Mouse (Mus musculus) gastrocnemius, adult 18-20 months (tissue): Measurements from ENCODE around the gene Hsd17b13. TPM values are rescaled to one million over a fixed set of nuclear protein-coding genes. Genes with fewer than 3 reads are reported as not detected.

Experiments
- DNase-seq: peaks from one replicate; pipeline ENCODE4 v3.0.0; 2021; ENCODE audit warnings: low spot score
- total RNA-seq, 2 experiments: library from RNA; stranded (reverse); gene quantifications; 2 replicates each; pipeline ENCODE4 v1.2.3; 2021

Gene Hsd17b13
- total RNA-seq, 2 experiments from 2014 or later = 0.47 TPM; not detected in 1

DNA sequence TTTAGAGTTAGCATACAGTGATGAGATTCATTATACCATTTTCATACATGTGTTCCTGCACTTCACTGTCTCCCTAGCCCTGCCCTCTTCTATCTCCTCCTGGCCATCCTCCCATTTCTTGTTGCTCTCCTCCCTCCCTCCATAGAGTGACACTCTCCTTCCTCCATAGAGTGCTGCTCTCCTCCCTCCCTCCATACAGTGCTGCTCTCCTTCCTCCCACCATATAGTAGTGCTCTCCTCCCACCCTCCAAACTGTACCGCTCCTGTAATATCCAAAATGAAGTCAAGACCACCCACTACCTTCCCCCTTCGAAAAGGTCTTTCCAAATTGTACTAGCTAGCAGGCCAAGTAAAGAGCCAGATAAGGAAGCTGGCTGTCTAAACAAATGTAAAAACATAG lies 53.5 kb downstream of the Hsd17b13 start:
- no peak for DNase-seq

DNA sequence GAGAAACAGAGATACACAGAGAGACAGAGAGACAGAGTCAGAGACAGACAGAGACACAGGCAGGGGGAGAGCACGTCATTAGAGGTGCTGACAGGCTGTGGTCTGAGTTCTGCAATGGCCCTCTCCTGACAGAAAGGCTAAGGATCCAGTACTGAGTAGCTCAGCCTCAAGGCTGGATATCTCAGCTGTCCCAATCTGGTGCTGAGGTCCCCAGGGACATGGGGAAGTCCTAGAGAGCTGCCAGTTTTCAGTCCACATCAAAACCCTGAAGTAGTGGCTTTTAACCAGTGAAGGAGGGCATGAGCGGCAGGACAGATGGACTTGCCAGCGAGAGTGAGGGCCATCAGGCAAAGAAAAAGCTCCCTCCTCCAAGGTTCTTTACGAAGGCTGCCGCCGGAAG lies 54.1 kb downstream of the Hsd17b13 start:
- no peak for DNase-seq

DNA sequence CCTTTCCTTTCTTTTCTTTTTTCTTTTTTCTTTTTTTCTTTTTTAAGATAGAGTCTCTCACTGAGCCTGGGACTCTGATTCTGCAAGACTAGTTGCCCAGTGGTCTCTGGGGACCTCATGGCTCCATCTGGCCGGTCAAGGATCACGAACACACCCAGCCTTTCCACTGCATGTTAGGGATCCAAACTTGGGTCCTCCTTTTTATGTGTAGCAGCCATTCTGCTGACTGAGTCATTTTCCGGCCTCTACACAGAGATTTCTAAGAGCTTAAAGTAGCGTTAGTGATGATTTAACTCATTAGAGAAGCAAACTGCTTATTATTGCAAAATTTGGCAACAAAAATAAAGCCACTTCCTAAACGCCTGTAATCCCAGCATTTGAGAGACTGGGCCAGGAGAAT lies 54.8 kb downstream of the Hsd17b13 start:
- no peak for DNase-seq

DNA sequence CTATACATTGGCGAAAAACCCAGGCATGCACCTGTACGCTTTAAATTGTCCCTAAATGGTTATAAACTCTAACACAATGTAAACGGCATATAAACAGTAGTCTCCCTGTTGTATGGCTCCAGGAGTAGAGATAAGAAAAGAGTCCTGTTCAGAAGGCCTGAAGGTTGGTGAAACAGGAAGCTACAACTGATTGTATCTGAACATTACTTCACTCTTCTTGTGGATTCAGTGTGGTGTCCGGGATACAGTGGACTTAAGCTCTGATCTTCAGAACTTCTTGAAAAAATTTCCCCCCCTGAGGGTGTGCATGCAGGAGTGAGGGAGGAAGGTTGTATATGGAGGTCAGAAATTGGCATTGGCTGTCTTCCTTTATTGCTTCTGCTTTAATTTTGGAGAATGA lies 57.7 kb downstream of the Hsd17b13 start:
- no peak for DNase-seq

DNA sequence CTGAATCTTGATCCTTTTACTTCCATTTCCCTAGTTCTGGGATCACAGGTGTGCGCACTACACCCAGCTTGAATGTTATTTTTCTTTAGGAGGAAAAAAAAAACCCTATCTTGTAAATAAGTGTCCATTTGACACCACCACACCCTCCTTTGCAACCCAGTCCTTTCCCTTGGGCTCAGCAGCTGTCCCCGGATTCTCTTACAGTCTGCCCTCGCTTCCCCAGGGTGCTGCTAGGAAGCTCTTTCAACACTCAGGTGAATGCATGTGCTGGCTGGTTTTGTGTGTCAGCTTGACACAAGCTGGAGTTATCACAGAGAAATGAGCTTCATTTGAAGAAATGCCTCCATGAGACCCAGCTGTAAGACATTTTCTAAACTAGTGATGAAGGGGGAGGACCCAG lies 59.0 kb downstream of the Hsd17b13 start:
- no peak for DNase-seq

DNA sequence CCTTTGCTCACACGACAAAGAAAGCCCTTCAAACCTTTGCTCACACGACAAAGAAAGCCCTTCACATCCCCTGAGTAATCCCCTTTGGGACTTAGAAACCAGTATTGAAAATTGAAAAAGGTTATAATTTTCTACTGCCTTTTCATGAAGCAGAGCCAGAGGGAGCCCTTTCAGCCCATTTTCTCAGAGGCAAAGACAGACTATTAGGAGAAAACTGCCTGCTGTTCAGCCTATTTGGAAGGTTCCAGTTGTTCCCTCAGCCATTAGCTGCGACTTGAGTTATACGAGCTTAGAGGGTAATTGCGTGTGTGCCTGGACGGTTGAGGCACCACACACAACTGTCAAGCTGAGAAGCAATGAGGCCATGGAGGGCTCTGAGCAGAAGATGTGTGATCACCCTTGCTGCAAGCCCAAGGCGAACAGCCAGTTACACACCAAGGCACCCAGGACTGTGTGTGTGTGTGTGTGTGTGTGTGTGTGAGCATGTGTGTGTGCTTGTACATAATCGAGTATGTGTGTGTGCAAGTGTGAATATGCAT lies 59.8 kb downstream of the Hsd17b13 start:
- no peak for DNase-seq

DNA sequence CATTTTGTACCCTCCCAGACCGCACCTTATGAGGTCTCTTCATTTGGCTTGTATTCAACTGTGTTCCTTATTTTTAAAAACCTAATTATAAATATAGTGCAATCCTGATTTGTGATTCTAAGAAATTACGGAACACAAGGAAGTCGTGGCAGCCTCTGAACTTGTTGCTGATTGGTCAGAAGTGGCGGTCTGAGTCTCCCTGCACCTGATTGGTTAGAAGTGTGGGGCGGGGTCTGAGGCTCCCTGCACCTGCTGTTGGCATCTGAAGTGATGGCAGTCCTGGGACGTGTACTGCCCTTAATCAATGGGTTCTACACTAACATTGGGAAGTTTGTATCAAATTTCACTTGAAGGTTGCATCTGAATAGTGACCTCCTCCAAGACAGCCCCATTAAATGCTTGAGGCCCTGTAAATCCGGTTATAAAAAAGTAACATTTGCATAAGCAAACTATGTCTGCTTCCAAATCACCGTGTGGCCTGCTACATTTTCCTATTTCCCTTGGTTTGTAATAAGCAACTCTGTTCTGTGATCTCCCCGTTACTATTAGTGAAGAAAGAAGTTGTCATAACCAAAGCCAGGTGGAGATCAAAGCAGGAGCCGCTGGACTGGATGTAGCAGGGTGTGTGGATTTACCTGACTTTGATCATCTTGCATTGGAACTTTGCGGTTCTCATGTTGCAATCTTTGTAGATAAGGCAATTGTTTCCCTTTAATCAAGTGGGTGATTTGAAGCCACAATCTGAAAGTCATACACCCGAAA lies 60.4 kb downstream of the Hsd17b13 start:
- no peak for DNase-seq

DNA sequence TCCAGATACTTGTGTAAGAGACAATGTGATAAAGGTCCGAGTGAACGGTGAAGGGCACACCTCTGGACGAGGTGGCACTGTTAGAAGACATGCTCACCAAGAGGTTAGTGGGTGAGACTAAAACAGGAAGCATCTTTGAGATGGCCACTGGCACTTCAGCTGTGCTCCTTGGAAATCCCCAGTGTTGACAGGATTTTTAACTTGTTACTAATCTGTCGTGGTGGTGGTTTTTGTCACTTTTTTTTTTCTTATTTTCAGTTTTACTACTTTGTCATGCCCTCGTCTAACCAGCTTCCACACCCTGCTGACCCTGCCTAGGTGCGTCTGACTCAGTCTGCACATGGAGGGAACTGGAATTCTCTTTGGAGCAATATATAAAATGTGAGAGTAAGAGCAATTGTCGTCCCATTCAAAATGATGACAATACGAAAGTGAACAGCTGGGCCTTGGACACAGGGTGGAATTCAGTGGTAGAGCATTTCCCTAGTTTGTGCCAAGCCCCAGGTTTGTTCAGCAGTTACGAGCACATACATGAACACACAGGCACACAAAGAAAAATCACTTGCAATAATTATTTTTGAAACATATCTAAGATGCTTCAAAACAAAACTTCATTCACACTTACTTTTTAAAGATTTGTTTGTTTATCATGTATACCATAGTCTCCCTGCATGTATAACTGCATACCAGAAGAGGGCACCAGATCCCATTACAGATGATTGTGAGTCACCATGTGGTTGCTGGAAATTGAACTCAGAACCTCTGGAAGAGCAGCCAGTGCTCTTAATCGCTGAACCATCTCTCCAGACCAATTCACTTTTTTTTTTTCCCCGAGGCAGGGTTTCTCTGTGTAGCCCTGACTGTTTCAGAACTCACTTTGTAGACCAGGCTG lies 62.6 kb downstream of the Hsd17b13 start:
- DNase-seq = no peak

DNA sequence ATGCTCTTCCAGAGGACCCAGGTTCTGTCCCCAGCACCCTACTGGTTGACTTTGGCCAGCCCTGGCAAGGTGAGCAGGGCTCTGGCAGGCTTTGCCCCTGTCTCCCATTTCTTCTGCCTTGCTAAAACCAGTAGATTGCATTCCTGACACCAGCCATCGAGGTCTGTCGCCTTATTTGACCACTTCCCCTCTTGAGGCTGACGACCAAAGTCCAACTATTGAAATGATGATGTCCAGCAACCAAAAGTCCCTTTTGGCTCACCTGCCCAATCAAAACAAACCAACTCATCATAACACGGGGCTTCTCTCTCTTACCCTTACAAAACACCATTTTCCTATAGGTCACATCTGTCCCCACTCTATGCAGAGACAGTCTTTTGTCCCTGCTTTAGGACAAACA lies 64.1 kb downstream of the Hsd17b13 start:
- DNase-seq = no peak

DNA sequence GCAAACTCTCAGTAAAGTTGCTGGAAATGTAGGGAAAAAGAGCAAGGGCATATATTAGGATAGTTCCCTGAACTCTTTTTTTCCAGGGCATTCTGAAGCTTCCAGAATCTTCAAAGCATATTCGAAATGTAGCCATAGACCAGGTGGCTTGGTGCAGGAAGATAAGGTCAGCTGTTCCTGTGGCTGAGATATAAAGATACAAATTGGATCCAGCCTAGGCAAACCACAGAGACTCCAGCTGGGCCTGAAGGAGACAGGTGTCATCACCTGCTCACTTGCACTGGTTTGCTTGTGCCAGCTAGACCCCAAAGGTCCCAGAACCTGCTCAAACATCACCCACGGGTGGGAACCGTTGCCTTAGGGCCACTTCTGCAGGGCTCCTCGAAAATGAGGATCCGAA lies 65.7 kb downstream of the Hsd17b13 start:
- no peak for DNase-seq

DNA sequence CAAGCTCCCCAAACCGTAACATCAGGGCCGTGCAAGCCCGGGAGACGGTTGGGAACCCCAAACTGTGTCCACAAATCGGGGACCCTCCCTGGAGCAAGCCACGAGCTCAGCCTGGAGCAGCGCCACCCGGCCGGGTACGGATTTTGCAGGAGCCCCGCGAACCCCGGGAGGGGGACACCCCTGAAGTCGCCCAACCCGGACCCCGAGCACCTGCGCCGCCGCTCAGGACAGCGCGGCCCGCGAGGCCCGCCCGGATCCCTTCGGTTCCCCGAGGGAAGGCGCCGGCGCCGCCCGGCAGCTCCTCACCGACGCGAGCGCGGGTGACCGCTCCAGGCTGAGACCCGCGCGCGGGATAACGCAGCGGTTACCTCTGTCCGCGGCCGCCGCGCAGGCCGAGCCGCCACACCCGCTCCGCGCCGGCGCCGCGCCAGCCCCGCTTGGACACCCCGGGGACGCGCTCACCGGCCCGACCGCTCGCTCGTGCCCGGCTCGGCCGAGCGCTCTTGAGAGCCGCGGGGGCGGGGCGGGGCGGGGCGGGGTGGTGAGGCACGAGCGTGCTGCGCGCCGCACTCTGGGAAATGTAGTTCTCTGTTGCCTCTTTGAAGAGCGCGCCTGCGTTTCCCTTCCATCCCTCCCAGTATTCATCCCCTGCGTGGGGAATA lies 66.3 kb downstream of the Hsd17b13 start, which contains the start of gene Klhl8:
Klhl8 (minus strand) TSS at position 512 of the 662 bp plus-strand sequence.
- peak; percentile 82 for DNase-seq

DNA sequence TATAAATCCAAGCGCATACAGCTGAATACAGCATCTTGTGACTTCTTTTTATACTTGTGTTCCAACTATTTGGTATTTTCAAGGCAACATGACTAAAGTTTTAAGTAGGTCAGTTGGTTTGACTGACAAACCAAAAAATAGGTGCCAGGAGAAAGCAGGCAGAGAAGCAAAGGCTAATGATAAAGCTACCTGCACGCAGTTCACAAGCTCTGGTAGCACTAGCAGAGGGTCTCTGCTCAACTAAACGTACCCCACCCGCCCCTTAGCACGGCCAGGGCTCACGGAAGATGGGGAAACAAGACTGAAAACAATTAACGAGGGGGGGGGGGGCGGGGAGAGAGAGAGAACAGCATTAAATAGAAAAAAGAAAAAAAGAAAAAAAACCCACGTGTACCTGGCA lies 67.1 kb downstream of the Hsd17b13 start:
- DNase-seq = no peak

DNA sequence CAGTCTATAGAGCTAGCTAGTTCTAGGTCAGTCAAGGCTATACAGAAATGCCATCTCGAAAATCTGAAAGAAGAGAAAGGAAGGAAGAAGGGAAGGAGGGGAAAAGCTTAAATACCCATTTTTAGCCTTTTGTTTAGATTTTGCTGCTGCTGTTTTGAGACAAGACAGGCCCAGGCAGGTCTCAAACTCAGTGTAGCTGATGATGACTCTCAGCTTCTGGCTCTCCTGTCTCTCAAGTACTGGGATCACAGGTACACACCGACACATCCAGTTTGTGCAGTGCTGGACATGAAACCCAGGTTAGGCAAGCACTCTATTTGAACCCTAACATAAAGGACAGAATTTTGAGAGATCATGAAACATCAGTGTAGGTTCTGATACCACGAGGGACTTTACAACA lies 67.7 kb downstream of the Hsd17b13 start:
- DNase-seq = no peak

DNA sequence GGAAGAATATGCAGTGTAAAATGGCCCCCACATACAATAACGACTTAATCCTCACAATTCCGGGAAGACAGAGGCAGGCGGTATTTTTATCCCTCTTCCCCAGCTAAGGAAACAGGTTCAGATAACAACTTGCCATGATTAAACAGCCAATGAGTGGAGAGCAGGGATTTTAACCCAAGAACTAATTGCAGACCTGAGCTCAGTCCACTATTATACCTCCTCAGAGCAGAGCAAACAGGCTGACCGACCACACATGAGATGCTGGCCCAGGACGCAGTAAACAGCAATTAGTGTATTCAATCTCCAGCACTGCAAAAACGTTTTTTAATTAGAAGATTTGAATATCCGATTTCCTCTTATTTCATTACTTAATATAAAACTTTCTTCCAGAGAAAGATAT lies 68.4 kb downstream of the Hsd17b13 start:
- no peak for DNase-seq

DNA sequence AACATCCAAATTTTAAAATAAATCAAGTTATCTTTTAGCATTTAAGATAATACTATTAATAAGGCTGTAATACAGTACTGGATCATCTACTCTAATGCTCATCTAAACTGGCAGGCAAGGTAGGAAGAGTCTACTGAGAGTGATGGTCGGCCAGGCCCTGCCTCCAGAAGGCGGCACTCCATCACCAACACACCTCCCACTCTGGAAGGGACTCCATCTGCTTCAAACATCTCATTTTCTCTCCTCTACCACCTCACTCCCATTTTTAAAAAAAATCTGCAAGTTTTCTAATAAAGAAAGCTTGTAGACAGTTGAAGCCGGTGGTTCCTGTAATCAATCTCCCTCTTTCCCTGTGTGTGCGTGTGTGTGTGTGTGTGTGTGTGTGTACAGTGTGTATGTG lies 69.4 kb downstream of the Hsd17b13 start:
- no peak for DNase-seq

DNA sequence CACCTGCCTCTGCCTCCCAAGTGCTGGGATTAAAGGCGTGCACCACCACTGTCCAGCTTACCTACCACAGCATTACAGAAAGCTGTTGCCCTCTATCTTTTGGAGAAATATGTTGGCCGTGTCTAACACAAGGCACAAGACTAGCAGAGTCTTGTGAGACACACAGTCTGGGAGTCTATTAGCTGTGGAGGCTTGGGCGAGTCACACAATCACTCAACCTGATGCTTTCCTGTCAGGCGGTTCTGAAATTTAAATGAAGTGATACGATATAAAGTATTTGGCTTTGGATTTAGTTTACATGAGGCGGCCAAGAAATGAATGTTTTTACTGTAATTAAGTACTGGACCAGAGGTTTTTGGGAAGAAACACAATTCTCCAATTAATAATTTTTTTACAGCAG lies 71.0 kb downstream of the Hsd17b13 start:
- DNase-seq = no peak

Other genes with a start within 250 kb of the Hsd17b13 start
- gene Klhl8, start 66.2 kb downstream of the Hsd17b13 start, total RNA-seq = 10 to 100 TPM; 28.4 to 28.6 TPM
- 1 to 10 TPM; 7.5 to 9.4 TPM for gene Hsd17b11, start 44.5 kb upstream of the Hsd17b13 start, total RNA-seq
- 10 to 100 TPM; 66.3 to 68.5 TPM for gene Nudt9, start 68.9 kb upstream of the Hsd17b13 start, total RNA-seq
- not detected for gene Gm17660, start 100.2 kb upstream of the Hsd17b13 start, total RNA-seq
- 100 to 1,000 TPM; 111 to 112 TPM for gene Sparcl1, start 136.3 kb upstream of the Hsd17b13 start, total RNA-seq
- not detected for gene Dspp, start 193.3 kb upstream of the Hsd17b13 start, total RNA-seq
- gene Dmp1, start 225.2 kb upstream of the Hsd17b13 start, total RNA-seq = under 1 TPM; 0.71 to 0.88 TPM